Mouse (Mus musculus) olfactory bulb, adult 2 months (tissue): ENCODE results near the gene Cygb.

Experiments
- CTCF ChIP-seq: fragments of 200-500 bp; IDR thresholded peaks from 2 replicates; pipeline ENCODE4 v1.5.1; 2012; ENCODE audit warnings: low read depth, mild to moderate bottlenecking, low read length, moderate library complexity; ENCODE audit not compliant: insufficient read depth
- POLR2A ChIP-seq: fragments of 200-500 bp; IDR thresholded peaks from 2 replicates; pipeline ENCODE4 v1.6.1; 2012; ENCODE audit warnings: mild to moderate bottlenecking, low read depth, low read length, moderate library complexity; ENCODE audit not compliant: insufficient read depth

DNA sequence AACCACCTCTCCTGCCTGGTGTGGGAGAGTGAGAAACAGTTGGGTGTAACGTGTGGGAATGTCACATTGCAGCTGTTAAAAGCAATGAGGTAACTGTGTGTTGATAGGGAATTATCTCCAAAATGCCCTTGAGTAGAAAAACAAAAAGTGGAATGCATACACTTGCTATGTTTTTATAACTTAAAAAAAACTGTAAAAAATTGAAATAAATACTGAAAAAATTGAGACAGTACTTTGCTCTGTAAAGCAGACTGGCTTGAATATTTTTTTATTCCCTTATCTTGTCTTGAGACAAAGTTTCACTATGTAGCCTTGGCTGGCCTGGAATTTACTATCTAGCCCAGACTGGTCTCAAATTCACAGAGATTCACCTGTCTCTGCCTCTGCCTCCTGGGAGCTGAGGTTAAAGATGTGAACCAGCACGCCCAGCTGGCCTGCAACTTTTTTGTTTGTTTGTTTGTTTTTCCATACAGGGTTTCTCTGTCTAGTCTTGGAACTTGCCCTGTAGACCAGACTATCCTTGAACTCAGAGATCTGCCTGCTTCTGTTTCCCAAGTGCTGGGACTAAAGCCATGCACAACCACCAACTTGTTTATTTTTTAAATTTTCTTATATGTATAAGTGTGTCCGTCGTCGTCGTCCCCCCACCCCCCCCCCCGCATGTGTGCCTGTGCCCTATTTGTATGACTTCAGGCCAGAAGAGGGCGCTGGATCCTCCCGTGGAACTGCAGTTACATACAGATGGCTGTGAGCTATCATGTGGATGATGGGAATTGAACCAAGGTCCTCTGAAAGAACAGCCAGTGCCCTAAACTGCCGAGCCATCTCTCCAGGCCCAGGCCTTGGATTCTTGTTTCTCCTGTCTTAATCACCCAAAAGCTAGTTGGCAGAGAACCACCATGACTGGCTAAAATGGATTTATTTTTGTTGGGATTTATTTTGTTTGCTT is 26.8 kb downstream of the Cygb start:
- TF ChIP-seq CTCF (no peak), POLR2A (no peak)
